Mouse (Mus musculus): ENCODE measurements around the gene Dhx9. TPM values are rescaled to one million over a fixed set of nuclear protein-coding genes. Genes with fewer than 3 reads are reported as not detected.
"Not testable (repeated sequence)": the region's sequence is repeated elsewhere in the genome, so short reads cannot be mapped to it uniquely, and the experiment has no call there.

Dhx9 gene
- polyA plus RNA-seq, 1 experiment from 2014 or later, result 41.7 TPM

DNA sequence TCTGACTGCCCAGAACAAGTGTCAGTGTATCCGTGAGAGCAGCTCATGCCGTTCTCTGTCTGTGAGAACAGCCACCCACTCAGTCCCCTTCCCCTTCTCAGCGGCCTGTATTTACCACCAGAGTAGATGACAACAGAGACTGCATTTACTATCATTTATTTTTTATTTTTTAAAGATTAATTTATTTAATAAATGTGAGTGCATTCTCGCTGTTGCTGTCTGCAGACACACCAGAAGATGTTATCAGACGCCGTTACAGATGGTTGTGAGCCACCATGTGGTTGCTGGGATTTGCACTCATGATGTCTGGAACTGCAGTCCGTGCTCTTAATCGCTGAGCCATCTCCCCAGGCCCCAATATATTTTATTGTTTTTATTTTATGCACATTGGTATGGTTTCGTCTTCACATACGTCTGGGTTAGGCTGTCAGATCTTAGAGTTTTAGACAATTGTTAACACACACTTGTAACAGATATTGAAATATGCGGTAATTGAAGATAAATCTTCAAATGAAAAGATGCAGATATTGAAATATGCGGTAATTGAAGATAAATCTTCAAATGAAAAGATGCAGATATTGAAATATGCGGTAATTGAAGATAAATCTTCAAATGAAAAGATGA, 74.0 kb downstream of the Dhx9 start:
- not testable (repeated sequence) for H3K4me3 ChIP-seq
- WGBS, result 78% methylated on average over 13 of the region's 13 CpGs

DNA sequence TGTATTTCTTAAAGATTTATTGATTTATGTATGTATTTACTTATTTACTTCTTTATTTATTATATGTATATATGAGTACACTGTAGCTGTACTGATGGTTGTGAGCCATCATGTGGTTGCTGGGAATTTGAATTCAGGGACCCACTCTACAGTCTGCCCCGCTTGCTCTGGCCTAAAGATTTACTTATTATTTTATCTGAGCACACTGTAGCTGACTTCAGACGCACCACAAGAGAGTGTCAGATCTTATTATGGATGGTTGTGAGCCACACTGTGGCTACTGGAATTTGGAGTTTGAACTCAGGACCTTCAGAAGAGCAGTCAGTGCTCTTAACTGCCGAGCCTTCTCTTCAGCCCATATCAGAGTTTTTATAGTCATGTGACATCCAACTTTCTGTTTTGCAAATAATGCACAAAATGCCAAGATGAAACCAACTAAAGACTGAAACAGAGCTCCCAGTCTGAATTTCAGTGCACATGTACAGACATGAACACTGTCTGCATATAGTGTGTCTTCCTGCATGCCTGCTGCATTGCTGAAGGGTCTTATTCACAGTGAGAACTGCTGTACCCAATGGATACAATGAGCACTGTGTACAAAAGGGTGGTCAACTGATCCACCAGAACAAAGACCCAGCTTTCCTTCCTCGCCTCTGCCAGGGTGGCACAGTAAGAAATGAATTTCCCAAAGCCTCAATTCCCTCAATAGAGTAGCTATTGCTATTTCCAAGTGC, 74.6 kb downstream of the Dhx9 start:
- 79% methylated on average over 3 of the region's 4 CpGs for WGBS

More for the DNA sequence above, 74.0 kb downstream of the Dhx9 start:
- not testable (repeated sequence) for H3K4me1 ChIP-seq; H3K4me2 ChIP-seq (replicated peaks); H3K9me3 ChIP-seq; ATAC-seq (ENCODE audit: low FRiP score, low read depth); H3K27me3 ChIP-seq; H3K36me3 ChIP-seq; H3K9ac ChIP-seq; H3K27ac ChIP-seq

DNA sequence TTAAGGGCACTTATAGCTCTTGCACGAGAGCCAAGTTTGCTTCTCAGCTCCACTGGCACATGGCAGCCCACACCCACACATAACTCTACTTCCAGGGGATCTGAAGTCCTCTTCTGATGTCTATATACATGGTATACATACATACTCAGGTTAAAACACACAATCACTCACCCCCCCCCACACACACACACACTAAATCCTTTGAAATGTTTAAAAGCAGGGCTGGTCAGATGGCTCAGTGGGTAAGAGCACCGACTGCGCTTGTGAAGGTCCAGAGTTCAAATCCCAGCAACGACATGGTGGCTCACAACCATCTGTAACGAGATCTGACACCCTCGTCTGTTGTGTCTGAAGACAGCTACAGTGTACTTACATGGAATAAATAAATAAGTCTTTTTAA, 75.7 kb downstream of the Dhx9 start:
- ATAC-seq (ENCODE audit: low FRiP score, low read depth), result no peak
- Histone ChIP-seq H3K4me2 (replicated peaks) (no peak overlapping the region), H3K36me3 (no peaks in the 10 kb centered on the region), H3K9me3 (no peaks in the 10 kb centered on the region), H3K4me3 (no peak overlapping the region), H3K4me1 (no peaks in the 10 kb centered on the region), H3K27ac (no peak overlapping the region), H3K27me3 (no peaks in the 10 kb centered on the region), H3K9ac (no peak overlapping the region)
- 86% methylated on average over 6 of the region's 6 CpGs for WGBS

More for the DNA sequence above, 74.6 kb downstream of the Dhx9 start:
- not testable (repeated sequence) for ATAC-seq (ENCODE audit: low FRiP score, low read depth); H3K27ac ChIP-seq; H3K36me3 ChIP-seq; H3K27me3 ChIP-seq; H3K4me3 ChIP-seq; H3K9me3 ChIP-seq; H3K9ac ChIP-seq; H3K4me1 ChIP-seq; H3K4me2 ChIP-seq (replicated peaks)

DNA sequence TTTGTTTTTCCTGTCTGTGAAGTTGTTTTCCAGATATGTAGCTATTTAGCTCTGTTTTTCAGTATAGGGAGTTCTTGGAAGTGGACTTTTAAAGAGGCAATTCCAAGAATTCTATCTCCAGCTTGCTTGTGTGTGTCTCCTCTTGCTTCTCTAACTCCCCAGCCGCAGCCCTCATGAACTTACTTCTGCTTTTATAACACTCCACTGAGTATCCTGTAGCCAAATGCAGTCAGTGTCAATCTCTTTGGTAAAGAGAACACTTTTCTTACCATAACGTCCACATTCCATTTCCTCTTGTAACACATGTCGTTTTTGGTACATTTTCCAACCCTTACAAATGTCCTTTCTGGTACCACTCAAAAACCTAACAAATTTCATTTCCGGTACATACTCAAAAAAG, 76.5 kb downstream of the Dhx9 start:
- H3K4me2 ChIP-seq (replicated peaks); H3K9ac ChIP-seq; H3K27me3 ChIP-seq; H3K4me1 ChIP-seq; H3K36me3 ChIP-seq; H3K4me3 ChIP-seq; ATAC-seq (ENCODE audit: low FRiP score, low read depth); H3K9me3 ChIP-seq; H3K27ac ChIP-seq: not testable (repeated sequence)
- WGBS, result 68% methylated on average over 2 of the region's 4 CpGs

DNA sequence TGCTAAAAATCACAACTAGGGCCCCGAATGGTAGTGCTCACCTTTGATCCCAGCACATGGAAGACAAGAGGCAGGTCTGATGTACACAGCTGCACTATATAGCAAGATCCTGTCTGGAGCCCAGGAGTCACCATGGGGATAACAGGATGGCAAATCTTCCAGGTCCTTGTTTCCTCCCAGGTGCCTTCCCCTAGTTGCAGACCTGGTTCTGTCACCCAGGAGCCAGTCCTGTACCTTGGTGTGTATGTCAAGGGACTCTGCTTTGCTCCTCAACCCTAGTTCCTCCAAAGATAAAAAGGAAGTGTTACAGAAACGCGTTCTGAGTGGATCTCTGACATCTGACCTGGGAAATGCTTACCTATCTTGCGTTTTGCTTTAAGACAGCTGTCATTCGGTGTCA, 79.2 kb downstream of the Dhx9 start:
- not testable (repeated sequence) for H3K27me3 ChIP-seq; H3K27ac ChIP-seq; ATAC-seq (ENCODE audit: low FRiP score, low read depth); H3K4me3 ChIP-seq; H3K4me2 ChIP-seq (replicated peaks); H3K9me3 ChIP-seq; H3K9ac ChIP-seq; H3K36me3 ChIP-seq; H3K4me1 ChIP-seq
- 86% methylated on average over 5 of the region's 5 CpGs for WGBS

DNA sequence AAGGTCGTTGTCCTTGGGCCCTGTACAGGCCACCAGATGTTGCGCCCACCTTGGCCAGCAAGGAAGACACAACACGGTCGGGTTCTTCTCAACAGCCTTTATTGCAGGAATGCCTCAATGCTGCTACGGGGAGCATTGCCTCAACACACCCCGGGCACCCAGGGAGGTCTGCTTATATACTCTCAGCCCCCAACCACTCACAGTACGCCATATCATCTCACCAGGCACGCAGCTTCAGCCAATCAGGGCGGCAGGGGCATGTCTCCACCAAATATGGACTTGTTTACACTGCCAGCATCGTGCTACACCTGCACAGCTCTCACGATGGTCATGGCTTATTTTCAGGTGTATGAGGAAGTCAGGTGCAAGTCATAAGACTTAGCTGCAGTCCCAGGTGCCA, 79.8 kb downstream of the Dhx9 start:
- H3K4me3 ChIP-seq; H3K4me2 ChIP-seq (replicated peaks); H3K4me1 ChIP-seq; H3K27me3 ChIP-seq; H3K9ac ChIP-seq; H3K9me3 ChIP-seq; H3K27ac ChIP-seq; ATAC-seq (ENCODE audit: low FRiP score, low read depth); H3K36me3 ChIP-seq: not testable (repeated sequence)
- 81% methylated on average over 11 of the region's 11 CpGs for WGBS

Other genes starting within 250 kb of the Dhx9 start
- gene Lamc1, start 154.9 kb downstream of the Dhx9 start, polyA plus RNA-seq (2015; fragmentation: Nextera tagmentation; extraction: Ambion mirVana), result 31.7 and 35.5 TPM in 2 replicates
- 0.31 and 0.33 TPM in 2 replicates for gene Shcbp1l, start 62.5 kb downstream of the Dhx9 start, polyA plus RNA-seq (2015; fragmentation: Nextera tagmentation; extraction: Ambion mirVana)
- gene Npl, start 62.4 kb upstream of the Dhx9 start, polyA plus RNA-seq (2015; fragmentation: Nextera tagmentation; extraction: Ambion mirVana), result 9.5 and 9.9 TPM in 2 replicates
- gene Rgs8, start 165.4 kb upstream of the Dhx9 start, polyA plus RNA-seq (2015; fragmentation: Nextera tagmentation; extraction: Ambion mirVana), result 1.8 TPM in 2 replicates

Measured in limb, embryonic 13.5 days (tissue).